Mouse (Mus musculus) embryo, embryonic 10 days (tissue): ENCODE results near the gene Cdpf1.

Experiments used
- DNase-seq: peaks from one replicate; pipeline ENCODE4 v3.0.0-alpha.2; 2015; ENCODE audit warnings: low spot score

Gene Cdpf1

GRCm38 (mm10) chr15:85762761-85763160 is 48.7 kb downstream of the Cdpf1 start:
- no peak for DNase-seq

GRCm38 (mm10) chr15:85757768-85758167 is 53.7 kb downstream of the Cdpf1 start:
- no peak for DNase-seq
